Mouse (Mus musculus): ENCODE data around the gene Prima1.

Gene Prima1

DNA sequence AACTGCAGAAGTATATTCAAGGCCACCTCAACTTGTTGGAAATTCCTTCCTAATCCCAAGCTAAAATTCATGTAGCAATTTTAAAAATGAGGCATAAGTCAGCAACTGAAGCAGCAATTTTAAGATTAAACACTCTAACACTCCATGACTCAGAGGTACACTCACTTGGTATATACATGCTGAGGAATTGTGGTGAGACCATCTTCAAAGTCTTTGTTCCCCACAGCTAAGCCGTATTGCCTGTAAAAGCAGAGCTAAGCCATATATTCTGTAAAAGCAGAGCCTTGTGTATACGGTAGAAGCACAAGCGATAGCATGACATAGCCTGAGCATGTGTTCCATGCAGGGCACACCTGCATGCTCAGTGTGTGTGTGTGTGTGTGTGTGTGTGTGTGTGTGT is 86.5 kb downstream of the Prima1 start:
- DNase-seq (ENCODE audit: extremely low spot score, low read depth, low spot score) = no peak

DNA sequence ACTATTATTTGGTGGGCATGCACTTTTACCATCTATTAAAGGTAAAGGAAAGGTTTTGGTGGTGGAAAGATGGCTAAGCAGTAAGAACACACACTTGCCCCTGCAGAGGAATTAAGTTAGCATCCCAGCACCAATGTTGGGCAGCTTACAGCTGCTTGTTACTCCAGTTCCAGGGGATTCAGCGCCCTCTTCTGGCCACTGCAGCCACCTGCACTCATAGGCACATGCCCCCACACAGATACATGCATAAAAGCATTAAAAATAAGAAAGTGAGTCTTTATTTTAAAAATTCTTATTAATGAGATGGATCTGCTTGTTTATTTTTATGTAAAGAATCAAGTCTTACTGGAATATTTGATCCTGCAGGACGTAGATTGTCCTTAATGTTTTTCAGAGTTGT is 87.0 kb downstream of the Prima1 start:
- no peak for DNase-seq (ENCODE audit: extremely low spot score, low read depth, low spot score)

DNA sequence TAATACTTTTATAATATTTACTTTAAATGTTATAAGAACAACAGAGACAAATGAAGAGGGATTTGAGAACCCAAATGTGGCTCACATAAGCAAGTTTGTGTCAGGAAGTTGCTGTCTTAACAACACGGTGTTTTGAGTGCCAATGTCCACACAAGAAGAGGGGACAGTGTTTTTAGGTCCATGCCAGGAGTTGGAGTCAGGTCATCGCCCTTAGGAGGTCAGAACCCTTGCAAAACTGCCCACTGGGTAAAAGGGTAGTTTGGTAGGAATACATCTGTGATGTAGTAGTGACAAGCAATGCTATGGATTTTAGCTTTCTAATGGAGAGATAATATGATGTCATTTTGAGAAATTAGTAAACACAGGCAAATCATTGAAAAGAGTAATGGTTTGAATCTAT is 91.7 kb downstream of the Prima1 start:
- DNase-seq (ENCODE audit: extremely low spot score, low read depth, low spot score) = no peak

Data from hindlimb bud, embryonic 11.5 days (tissue).